Mouse (Mus musculus) embryo, embryonic 10 days (tissue): Measurements from ENCODE around the gene Ttf2.

Experiments
- DNase-seq: peaks from one replicate; pipeline ENCODE4 v3.0.0-alpha.2; 2015; ENCODE audit warnings: low spot score

Gene Ttf2

GRCm38 (mm10) chr3:100911498-100912213 is 57.8 kb downstream of the Ttf2 start:
- no peak for DNase-seq

GRCm38 (mm10) chr3:100911026-100911425 is 58.4 kb downstream of the Ttf2 start:
- no peak for DNase-seq

- no peak for DNase-seq
These were observed 58.8 kb downstream of the Ttf2 start for GRCm38 (mm10) chr3:100910621-100911020.

GRCm38 (mm10) chr3:100908594-100908993 is 60.9 kb downstream of the Ttf2 start:
- DNase-seq, result no peak

GRCm38 (mm10) chr3:100906916-100907315 is 62.5 kb downstream of the Ttf2 start:
- peak; percentile 53 for DNase-seq

- DNase-seq, result no peak
These were observed 63.3 kb downstream of the Ttf2 start for GRCm38 (mm10) chr3:100906128-100906527.

- DNase-seq, result no peak
These were observed 74.0 kb downstream of the Ttf2 start for GRCm38 (mm10) chr3:100895500-100895899.

- DNase-seq, result peak; percentile 14
These were observed 76.8 kb downstream of the Ttf2 start for GRCm38 (mm10) chr3:100892383-100893335.

GRCm38 (mm10) chr3:100890406-100890805 is 79.1 kb downstream of the Ttf2 start:
- no peak for DNase-seq

- DNase-seq, result no peak
These were observed 80.2 kb downstream of the Ttf2 start for GRCm38 (mm10) chr3:100889234-100889633.
